Comparison of ENCODE assay signal across 11 mouse cellular contexts in genomic region chr11:43958241-43958975, GRCm38 (mm10). TPM values are rescaled to one million over a fixed set of nuclear protein-coding genes. Genes with fewer than 3 reads are reported as not detected.
DNase-seq lines count a peak whose midpoint lies in the region; ATAC-seq and TF ChIP-seq lines count a peak whose summit lies in the region.
"Had no signal": no experiment of that assay in that cellular context is flagged by ENCODE, and none has a peak within 500 bp of the region (broad histone marks: within the 10 kb centered on the region; RNA-seq: fewer than 3 reads in every experiment).

No protein-coding gene starts in this region.

- no peaks in the 10 kb centered on the region for H3K36me3 ChIP-seq in forebrain, embryonic 11.5 days (ENCODE audit: control insufficient read depth, insufficient read depth, low read length)
- H3K36me3 ChIP-seq: heart, embryonic 13.5 days had no signal

- no peak overlapping the region for H3K4me3 ChIP-seq in gastrocnemius, adult 2 months
- H3K4me3 ChIP-seq in forebrain, embryonic 11.5 days (ENCODE audit: low read depth, low read length): no peak overlapping the region
- H3K4me3 ChIP-seq: forebrain, embryonic 13.5 days; heart, embryonic 13.5 days had no signal

- H3K9me3 ChIP-seq in forebrain, embryonic 11.5 days (ENCODE audit: control insufficient read depth, low read length): no peaks in the 10 kb centered on the region
- H3K9me3 ChIP-seq: forebrain, embryonic 13.5 days; heart, embryonic 13.5 days had no signal

- no peak for ATAC-seq in forebrain, embryonic 11.5 days (replicated peaks; ENCODE audit: low FRiP score)
- ATAC-seq: forebrain, embryonic 13.5 days had no signal

- no peak for TF ChIP-seq CTCF in gastrocnemius, adult 2 months (IDR thresholded peaks at IDR 0.05)

- WGBS in forebrain, embryonic 11.5 days: 38% methylated on average over 3 of the region's 3 CpGs

- DNase-seq in gastrocnemius, adult 18-20 months (ENCODE audit: low spot score): peak; percentile 21
- no peak for DNase-seq in gastrocnemius, adult 2 months
- DNase-seq in urinary bladder, adult 18-20 months (ENCODE audit: low spot score in 2 of 2): peak; percentile 11 to 28
- DNase-seq in urinary bladder, postnatal 4 days (ENCODE audit: low spot score in 2 of 2): no peak
- peak; percentile 13 to 51 for DNase-seq in lung, adult 18-20 months
- peak; percentile 24 for DNase-seq in testis, postnatal 14 days (ENCODE audit: low spot score)
- DNase-seq in forebrain, embryonic 11.5 days (ENCODE audit: low spot score): no peak
- no peak for DNase-seq in spleen, postnatal 14 days (ENCODE audit: low spot score in 2 of 2)
- DNase-seq: midbrain, embryonic 14.5 days had no signal

- intact Hi-C loops in gastrocnemius, adult 2 months (cut with DNase I): no loop called here

- no peaks in the 10 kb centered on the region for H3K27me3 ChIP-seq in forebrain, embryonic 11.5 days (ENCODE audit: control insufficient read depth, insufficient read depth, low read length)
- H3K27me3 ChIP-seq: forebrain, embryonic 13.5 days; heart, embryonic 13.5 days had no signal

- no peak overlapping the region for H3K27ac ChIP-seq in gastrocnemius, adult 2 months
- H3K27ac ChIP-seq in forebrain, embryonic 11.5 days (ENCODE audit: low read depth, low read length): no peak overlapping the region
- H3K27ac ChIP-seq: forebrain, embryonic 13.5 days; heart, embryonic 13.5 days had no signal

- H3K4me2 ChIP-seq in forebrain, embryonic 11.5 days (ENCODE audit: low read depth, low read length, severe bottlenecking): no peak overlapping the region
- H3K4me2 ChIP-seq: forebrain, embryonic 13.5 days; heart, embryonic 13.5 days had no signal

- H3K9ac ChIP-seq in forebrain, embryonic 11.5 days (ENCODE audit: low read length): no peak overlapping the region
- H3K9ac ChIP-seq: forebrain, embryonic 13.5 days; heart, embryonic 13.5 days had no signal

- H3K4me1 ChIP-seq in forebrain, embryonic 11.5 days (replicated peaks; ENCODE audit: control insufficient read depth, insufficient read depth, low read length): no peaks in the 10 kb centered on the region
- H3K4me1 ChIP-seq: forebrain, embryonic 13.5 days had no signal

RNA-seq across cellular contexts. Expression of gene Adra1b, which starts 57.4 kb away (rescaled TPM):
- under 1 TPM; 0.18 to 0.28 TPM for total RNA-seq in gastrocnemius, adult 18-20 months (2021)
- under 1 TPM; 0.26 to 0.42 TPM for total RNA-seq in gastrocnemius, adult 2 months (2021)
- 0.15 and 0.40 TPM in 2 replicates for polyA plus RNA-seq in forebrain, embryonic 11.5 days (2014; fragmentation: Nextera tagmentation; extraction: Ambion mirVana)

Comparison
In these comparisons a context has a peak if more than half of its experiments do, and no peak if none do; other contexts are left out.
1. DNase-seq: peak in gastrocnemius, adult 18-20 months (single experiment), urinary bladder, adult 18-20 months (2 of 2), lung, adult 18-20 months (2 of 2) and testis, postnatal 14 days (single experiment); none in gastrocnemius, adult 2 months (single experiment), urinary bladder, postnatal 4 days (0 of 2), forebrain, embryonic 11.5 days (single experiment) and spleen, postnatal 14 days (0 of 2).